Mouse (Mus musculus) heart, embryonic 14.5 days (tissue): ENCODE data around the gene Ly86. TPM values are rescaled to one million over a fixed set of nuclear protein-coding genes. Genes with fewer than 3 reads are reported as not detected.

Source experiments
- ATAC-seq: fragments of 200-750 bp; cut with Nextera tagmentation; 2 replicates; pipeline ENCODE4 v1.8.0; 2017; ENCODE audit warnings: low read depth, moderate TSS enrichment; ENCODE audit not compliant: insufficient number of reproducible peaks, insufficient read depth, low FRiP score
- H3K27ac ChIP-seq, 2 experiments: fragments of 200-500 bp in 1 of 2; fragments of 300-500 bp in 1 of 2; sonication (generic) in 1 of 2; replicated peaks in 1 of 2; 2 replicates each; pipeline ENCODE4 v1.5.1; 2012 to 2014; ENCODE audit warnings: low read depth in 2 of 2, low read length in 2 of 2, control low read depth in 1 of 2, mild to moderate bottlenecking in 1 of 2, mixed read lengths in 1 of 2; ENCODE audit not compliant: control insufficient read depth in 1 of 2, insufficient read depth in 1 of 2
- H3K27me3 ChIP-seq: fragments of 300-500 bp; sonication (generic); 2 replicates; pipeline ENCODE4 v1.6.1; 2014; ENCODE audit warnings: mild to moderate bottlenecking, low read length, control low read depth; ENCODE audit not compliant: control insufficient read depth, insufficient read depth
- H3K36me3 ChIP-seq: fragments of 300-500 bp; sonication (generic); 2 replicates; pipeline ENCODE4 v1.6.1; 2014; ENCODE audit warnings: mild to moderate bottlenecking, control low read depth, low read length, mixed read lengths; ENCODE audit not compliant: control insufficient read depth, insufficient read depth
- H3K4me1 ChIP-seq, 2 experiments: fragments of 200-500 bp in 1 of 2; fragments of 300-500 bp in 1 of 2; sonication (generic) in 1 of 2; 2 replicates each; pipeline ENCODE4 v1.6.1; 2012 to 2014; ENCODE audit warnings: low read length in 2 of 2, control low read depth in 1 of 2, mixed read lengths in 1 of 2; ENCODE audit not compliant: control insufficient read depth in 2 of 2, insufficient read depth in 2 of 2
- H3K4me2 ChIP-seq: fragments of 300-500 bp; sonication (generic); 2 replicates; pipeline ENCODE4 v1.6.1; 2014; ENCODE audit warnings: mild to moderate bottlenecking, low read length
- H3K4me3 ChIP-seq, 2 experiments: fragments of 200-500 bp in 1 of 2; fragments of 300-500 bp in 1 of 2; sonication (generic) in 1 of 2; 2 replicates each; pipeline ENCODE4 v1.5.1; 2012 to 2014; ENCODE audit warnings: low read length in 2 of 2, mild to moderate bottlenecking in 2 of 2, control low read depth in 1 of 2, low read depth in 1 of 2, moderate library complexity in 1 of 2; ENCODE audit not compliant: control insufficient read depth in 1 of 2, insufficient read depth in 1 of 2
- H3K9ac ChIP-seq: fragments of 300-500 bp; sonication (generic); 2 replicates; pipeline ENCODE4 v1.6.1; 2014; ENCODE audit warnings: mild to moderate bottlenecking, low read length
- H3K9me3 ChIP-seq: fragments of 300-500 bp; sonication (generic); 2 replicates; pipeline ENCODE4 v1.6.1; 2016; ENCODE audit warnings: low read length, control low read depth; ENCODE audit not compliant: control insufficient read depth
- WGBS: fragments of 180-500 bp; shearing (Covaris S2); extraction: QIAGEN DNeasy Blood & Tissue Kit; methylation state at CpG from one replicate; pipeline ENCODE4 v1.1.7; 2014; 5-methylcytosine and 5-hydroxymethylcytosine counted together
- polyA plus RNA-seq: library from polyadenylated mRNA; unstranded; fragments of >200 nt; fragmentation: Nextera tagmentation; extraction: Ambion mirVana; gene quantifications from 2 replicates; pipeline ENCODE4 v1.2.1, GENCODE M21; 2014

Ly86 gene
- polyA plus RNA-seq, 1 experiment from 2014 or later, result 9.4 TPM

DNA sequence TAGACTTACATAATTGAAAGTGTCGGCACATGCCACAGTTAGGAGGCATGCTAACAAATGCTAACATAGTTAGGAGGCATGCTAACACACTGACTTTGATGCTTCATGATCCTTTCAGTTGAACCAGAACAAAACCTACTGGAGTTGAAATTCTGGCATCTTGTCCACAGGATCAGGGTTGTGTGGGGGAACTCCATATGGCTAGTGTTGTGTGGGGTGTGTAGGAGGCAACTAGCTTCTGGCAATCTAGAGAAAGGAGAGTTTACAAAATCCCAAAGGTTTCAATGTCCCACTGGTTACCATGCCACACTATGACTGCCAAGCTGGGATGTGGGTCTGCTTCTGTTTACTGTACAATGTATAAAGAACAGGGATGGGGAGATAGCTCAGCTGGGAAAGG is 70.7 kb downstream of the Ly86 start:
- no peak for ATAC-seq
- H3K36me3 ChIP-seq, result no peaks in the 10 kb centered on the region
- no peak overlapping the region for H3K9ac ChIP-seq
- H3K4me1 ChIP-seq, result peaks cover 6 to 7% of the 10 kb centered on the region in 2 experiments
- H3K27ac ChIP-seq, result no peak overlapping the region
- no peaks in the 10 kb centered on the region for H3K27me3 ChIP-seq
- no peak overlapping the region for H3K4me3 ChIP-seq
- H3K4me2 ChIP-seq, result no peak overlapping the region
- 93% methylated on average over 1 of the region's 1 CpGs for WGBS
- no peaks in the 10 kb centered on the region for H3K9me3 ChIP-seq

DNA sequence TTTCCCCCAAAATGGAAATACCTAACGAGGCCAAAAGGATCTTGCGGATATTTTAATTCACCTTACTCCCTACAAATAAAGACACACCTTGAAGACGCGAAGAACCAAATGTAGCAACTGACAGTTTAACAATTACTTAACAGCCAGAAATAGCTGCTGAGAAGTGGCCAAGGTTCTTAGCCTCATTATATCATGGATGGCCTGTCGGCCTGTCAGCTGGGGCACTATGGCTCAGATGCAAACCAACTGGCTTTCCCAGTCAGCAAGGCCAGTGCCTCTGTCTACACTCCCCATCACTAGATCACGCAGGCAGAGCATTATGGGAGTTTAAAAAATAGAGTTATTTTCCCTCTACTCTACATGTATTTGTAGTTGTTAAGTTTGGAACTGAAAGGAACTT is 78.4 kb downstream of the Ly86 start:
- Histone ChIP-seq H3K4me3 (no peak overlapping the region), H3K27ac (no peak overlapping the region), H3K9ac (no peak overlapping the region), H3K4me1 (peaks cover 6 to 7% of the 10 kb centered on the region in 2 experiments), H3K4me2 (no peak overlapping the region), H3K27me3 (no peaks in the 10 kb centered on the region), H3K9me3 (peaks cover 7% of the 10 kb centered on the region), H3K36me3 (no peaks in the 10 kb centered on the region)
- 65% methylated on average over 6 of the region's 6 CpGs for WGBS
- ATAC-seq, result no peak

DNA sequence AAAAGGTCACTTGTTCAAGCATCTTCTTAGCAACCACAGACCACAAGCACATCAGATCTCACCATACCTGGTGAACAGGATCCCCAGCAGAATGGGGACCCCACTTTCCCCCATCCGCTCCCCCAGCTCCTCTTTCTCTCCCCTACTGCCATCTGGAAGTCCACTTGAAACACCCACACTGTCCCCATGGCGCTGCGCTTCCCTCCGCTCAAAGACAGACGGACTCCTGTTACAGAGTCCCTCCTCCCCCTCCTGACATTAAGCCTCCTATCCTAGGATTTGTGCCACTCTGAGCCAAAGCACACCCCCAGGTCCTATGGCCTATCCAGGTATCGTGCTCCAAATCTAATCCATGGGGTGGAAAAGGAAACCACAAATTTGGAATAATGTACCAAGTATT is 79.9 kb downstream of the Ly86 start:
- Histone ChIP-seq H3K4me3 (no peak overlapping the region), H3K4me2 (no peak overlapping the region), H3K9ac (no peak overlapping the region), H3K36me3 (no peaks in the 10 kb centered on the region), H3K27ac (no peak overlapping the region), H3K9me3 (peaks cover 7% of the 10 kb centered on the region), H3K27me3 (no peaks in the 10 kb centered on the region), H3K4me1 (no peaks in the 10 kb centered on the region; a peak in 1 of 4 replicates)
- ATAC-seq, result no peak
- WGBS, result 94% methylated on average over 6 of the region's 6 CpGs

DNA sequence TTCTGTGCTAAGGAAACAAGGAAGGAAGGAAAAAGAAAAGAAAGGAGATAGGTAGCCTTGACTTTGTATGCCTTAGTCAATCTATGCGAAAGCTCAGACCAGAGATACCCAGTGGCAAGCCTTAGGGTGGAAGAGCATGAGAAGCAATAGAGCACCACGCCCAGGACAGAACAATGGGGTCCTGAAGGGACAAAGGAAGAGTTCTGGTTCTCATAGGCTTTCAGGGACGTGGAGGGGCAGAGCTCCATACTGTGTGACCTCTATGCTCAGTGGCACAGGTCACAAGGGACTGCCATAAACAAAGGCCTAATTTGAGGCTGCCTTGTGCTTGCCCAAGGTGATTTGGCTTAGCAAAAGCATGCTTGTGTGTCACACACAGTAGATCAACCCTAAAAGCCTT is 80.4 kb downstream of the Ly86 start:
- Histone ChIP-seq H3K9me3 (peaks cover 7% of the 10 kb centered on the region), H3K4me3 (no peak overlapping the region), H3K27me3 (no peaks in the 10 kb centered on the region), H3K9ac (no peak overlapping the region), H3K36me3 (no peaks in the 10 kb centered on the region), H3K4me1 (no peaks in the 10 kb centered on the region; a peak in 1 of 4 replicates), H3K4me2 (no peak overlapping the region), H3K27ac (no peak overlapping the region)
- 79% methylated on average over 3 of the region's 3 CpGs for WGBS
- ATAC-seq, result no peak

DNA sequence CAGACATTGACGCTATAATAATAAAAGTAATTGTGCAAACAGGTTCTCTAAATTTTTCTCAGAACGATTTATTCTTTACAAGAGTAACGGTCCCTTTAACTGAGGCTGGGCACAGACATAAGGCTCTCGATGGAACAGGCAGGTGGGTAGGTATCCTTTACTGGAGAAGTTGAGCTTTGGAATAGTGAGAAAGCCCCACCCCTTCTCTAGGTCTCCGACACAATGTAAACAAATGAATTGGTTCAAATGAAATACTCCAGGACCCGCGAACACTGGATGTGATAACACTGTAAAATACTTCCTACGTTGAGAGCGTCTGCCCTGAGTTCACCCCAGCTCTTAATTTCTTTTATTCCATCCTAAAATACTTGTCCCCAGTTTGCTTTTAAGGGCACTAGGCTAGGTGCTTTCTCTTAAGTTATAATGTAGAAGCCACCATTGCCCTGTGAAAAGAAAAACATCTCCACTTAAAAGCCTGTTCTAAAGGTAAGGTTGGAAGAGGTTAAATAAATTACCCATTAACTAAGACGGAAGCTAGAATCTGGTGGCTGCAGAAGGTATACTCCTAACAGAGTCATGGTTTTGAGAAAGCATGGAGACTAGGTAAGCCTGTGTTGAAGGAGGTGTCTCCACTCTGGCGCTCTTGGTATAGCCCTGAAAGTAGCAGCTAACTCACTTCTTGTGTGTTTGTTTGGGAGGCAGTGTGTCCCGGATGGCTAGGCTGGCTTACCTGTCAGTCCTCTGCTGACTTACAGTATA is 81.7 kb downstream of the Ly86 start:
- H3K9me3 ChIP-seq, result peaks cover 7% of the 10 kb centered on the region
- no peak overlapping the region for H3K27ac ChIP-seq
- H3K4me3 ChIP-seq, result no peak overlapping the region
- H3K36me3 ChIP-seq, result no peaks in the 10 kb centered on the region
- H3K27me3 ChIP-seq, result no peaks in the 10 kb centered on the region
- H3K9ac ChIP-seq, result no peak overlapping the region
- no peak for ATAC-seq
- H3K4me2 ChIP-seq, result no peak overlapping the region
- H3K4me1 ChIP-seq, result no peaks in the 10 kb centered on the region; a peak in 1 of 4 replicates
- WGBS, result 69% methylated on average over 12 of the region's 12 CpGs

DNA sequence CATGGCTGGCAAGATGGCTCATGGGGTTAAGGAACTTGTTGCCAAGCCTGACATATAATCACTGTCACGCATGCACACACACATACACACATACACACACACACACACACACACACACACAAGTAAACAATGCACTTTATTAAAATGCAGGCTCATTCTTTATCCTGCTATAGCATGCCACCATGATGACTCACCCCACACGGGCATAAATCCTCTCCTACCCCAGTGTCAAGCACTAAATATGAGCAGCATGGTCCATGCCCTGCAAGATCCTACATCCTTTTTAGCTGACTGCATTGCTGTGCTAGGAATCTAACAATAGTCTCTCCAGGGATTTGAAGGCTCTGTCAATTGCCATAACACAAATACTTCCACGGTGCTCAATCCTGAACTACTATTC is 83.5 kb downstream of the Ly86 start:
- Histone ChIP-seq H3K27me3 (no peaks in the 10 kb centered on the region), H3K27ac (no peak overlapping the region), H3K9ac (no peak overlapping the region), H3K4me1 (peaks cover 0 to 7% of the 10 kb centered on the region in 2 experiments; a peak in 3 of 4 replicates), H3K36me3 (no peaks in the 10 kb centered on the region), H3K4me2 (no peak overlapping the region), H3K4me3 (no peak overlapping the region), H3K9me3 (peaks cover 7% of the 10 kb centered on the region)
- ATAC-seq, result no peak
- WGBS, result 71% methylated on average over 3 of the region's 3 CpGs

DNA sequence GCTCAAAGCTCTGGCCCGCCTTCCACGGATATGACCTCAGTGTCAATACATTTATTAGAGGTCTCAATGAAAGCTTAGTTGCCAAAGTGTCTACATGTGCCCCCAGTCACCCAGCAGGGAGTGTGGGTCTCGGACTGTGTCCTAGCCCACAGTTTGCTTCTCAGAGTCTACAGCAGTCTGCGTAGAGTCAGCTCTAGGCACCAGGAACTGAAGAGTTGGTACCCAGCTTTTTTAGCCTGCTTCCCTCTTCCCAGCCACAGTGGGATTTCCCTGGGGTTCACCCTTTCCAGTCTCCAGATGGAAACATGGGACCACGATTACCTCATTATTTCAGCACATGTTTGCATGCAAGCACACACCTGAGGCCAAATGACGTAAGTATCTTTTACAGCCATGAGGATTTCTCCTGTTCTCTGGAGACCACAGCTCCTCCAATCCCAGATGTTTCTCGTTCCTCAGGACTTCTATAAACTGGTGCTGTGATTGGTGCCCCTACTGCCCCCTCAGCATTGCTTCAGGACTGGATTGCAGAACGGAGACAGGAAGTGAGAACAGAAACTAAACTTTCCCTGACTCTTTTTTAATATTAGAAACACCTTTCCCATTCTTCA is 84.8 kb downstream of the Ly86 start:
- H3K4me3 ChIP-seq, result no peak overlapping the region
- no peak overlapping the region for H3K4me2 ChIP-seq
- no peaks in the 10 kb centered on the region for H3K36me3 ChIP-seq
- H3K27me3 ChIP-seq, result no peaks in the 10 kb centered on the region
- no peaks in the 10 kb centered on the region for H3K9me3 ChIP-seq
- H3K4me1 ChIP-seq, result peaks cover 4 to 7% of the 10 kb centered on the region in 2 experiments; a peak in 3 of 4 replicates
- no peak overlapping the region for H3K9ac ChIP-seq
- no peak overlapping the region for H3K27ac ChIP-seq
- 76% methylated on average over 8 of the region's 8 CpGs for WGBS
- ATAC-seq, result no peak
